In genomic region chr19:6377327-6378040, GRCm38 (mm10) we compare ENCODE assay signal across 13 mouse cellular contexts. TPM values are rescaled to one million over a fixed set of nuclear protein-coding genes. Genes with fewer than 3 reads are reported as not detected.
DNase-seq lines count a peak whose midpoint lies in the region; ATAC-seq and TF ChIP-seq lines count a peak whose summit lies in the region.
"Had no signal": no experiment of that assay in that cellular context is flagged by ENCODE, and none has a peak within 500 bp of the region (broad histone marks: within the 10 kb centered on the region; RNA-seq: fewer than 3 reads in every experiment).

No protein-coding gene starts in this region.

- no peak for ATAC-seq in forebrain, embryonic 12.5 days (ENCODE audit: low FRiP score)
- ATAC-seq in hindbrain, embryonic 16.5 days: 0 out of 2 replicates have a peak, but pooled peaks have one; percentile 22
- ATAC-seq in intestine, postnatal 0 days: no peak

- no peak for TF ChIP-seq CTCF in E14TG2a.4 (conservative IDR thresholded peaks at IDR 0.05; ENCODE audit: low read length)
- TF ChIP-seq CTCF in intestine, postnatal 0 days (IDR thresholded peaks at IDR 0.05; ENCODE audit: low read depth): no peak

- WGBS in forebrain, embryonic 12.5 days: 54% methylated on average over 11 of the region's 11 CpGs
- 47% methylated on average over 11 of the region's 11 CpGs for WGBS in hindbrain, embryonic 16.5 days
- 79% methylated on average over 11 of the region's 11 CpGs for WGBS in intestine, postnatal 0 days

- peaks cover 84% of the 10 kb centered on the region for H3K36me3 ChIP-seq in E14TG2a.4 (ENCODE audit: insufficient read depth, low read length)
- peaks cover 74% of the 10 kb centered on the region for H3K36me3 ChIP-seq in forebrain, embryonic 12.5 days (replicated peaks)
- H3K36me3 ChIP-seq in hindbrain, embryonic 16.5 days (ENCODE audit: control insufficient read depth, insufficient read depth, low read length): peaks cover 46% of the 10 kb centered on the region
- H3K36me3 ChIP-seq in intestine, postnatal 0 days (ENCODE audit: control insufficient read depth, insufficient read depth): peaks cover 68% of the 10 kb centered on the region

- DNase-seq in gastrocnemius, postnatal 14 days: peak; percentile 23
- no peak for DNase-seq in gastrocnemius, postnatal 4 days (ENCODE audit: low spot score in 2 of 2)
- no peak for DNase-seq in adrenal gland, postnatal 4 days (ENCODE audit: low spot score in 2 of 2)
- no peak for DNase-seq in yolk sac, embryonic 10.5 days (ENCODE audit: low spot score)
- DNase-seq: adrenal gland, postnatal 25 days; right cerebral cortex, postnatal 14 days had no signal

- H3K4me2 ChIP-seq in forebrain, embryonic 12.5 days: no peak overlapping the region
- no peak overlapping the region for H3K4me2 ChIP-seq in hindbrain, embryonic 16.5 days (ENCODE audit: low read length)
- H3K4me2 ChIP-seq in intestine, postnatal 0 days (replicated peaks; ENCODE audit: low read depth): no peak overlapping the region
- H3K4me2 ChIP-seq: kidney, embryonic 15.5 days; limb, embryonic 15.5 days had no signal

- 0 out of 2 replicates have a peak overlapping the region, but pooled peaks have one; percentile 5 for H3K4me3 ChIP-seq in E14TG2a.4 (replicated peaks; ENCODE audit: low read length)
- no peak overlapping the region for H3K4me3 ChIP-seq in forebrain, embryonic 12.5 days (replicated peaks)
- H3K4me3 ChIP-seq in hindbrain, embryonic 16.5 days (ENCODE audit: low read length): no peak overlapping the region
- no peak overlapping the region for H3K4me3 ChIP-seq in intestine, postnatal 0 days (ENCODE audit: low read depth, low read length)
- H3K4me3 ChIP-seq: kidney, embryonic 15.5 days; limb, embryonic 15.5 days had no signal

- peak overlapping the region; percentile 56 for H3K27ac ChIP-seq in forebrain, embryonic 12.5 days
- H3K27ac ChIP-seq in hindbrain, embryonic 16.5 days (ENCODE audit: low read depth, low read length): peak overlapping the region; percentile 34
- no peak overlapping the region; the same call in 1 of the 2 replicates for H3K27ac ChIP-seq in intestine, postnatal 0 days (ENCODE audit: low read depth, low read length)
- H3K27ac ChIP-seq: kidney, embryonic 15.5 days; limb, embryonic 15.5 days had no signal

- H3K27me3 ChIP-seq in E14TG2a.4 (ENCODE audit: insufficient read depth, low read length): no peaks in the 10 kb centered on the region
- no peaks in the 10 kb centered on the region for H3K27me3 ChIP-seq in forebrain, embryonic 12.5 days
- no peaks in the 10 kb centered on the region for H3K27me3 ChIP-seq in hindbrain, embryonic 16.5 days (replicated peaks; ENCODE audit: control insufficient read depth, insufficient read depth, low read length)
- no peaks in the 10 kb centered on the region for H3K27me3 ChIP-seq in intestine, postnatal 0 days (replicated peaks; ENCODE audit: control insufficient read depth, insufficient read depth, low read length)
- H3K27me3 ChIP-seq: kidney, embryonic 15.5 days; limb, embryonic 15.5 days had no signal

- intact Hi-C loops in gastrocnemius, postnatal 14 days (cut with DNase I; ENCODE audit: low total_unique reads): no loop called here

- H3K9me3 ChIP-seq in E14TG2a.4 (ENCODE audit: low read length): no peaks in the 10 kb centered on the region
- H3K9me3 ChIP-seq in forebrain, embryonic 12.5 days: no peaks in the 10 kb centered on the region
- H3K9me3 ChIP-seq in hindbrain, embryonic 16.5 days (ENCODE audit: control insufficient read depth, low read length): no peaks in the 10 kb centered on the region
- no peaks in the 10 kb centered on the region for H3K9me3 ChIP-seq in intestine, postnatal 0 days (ENCODE audit: control insufficient read depth)
- H3K9me3 ChIP-seq: kidney, embryonic 15.5 days; limb, embryonic 15.5 days had no signal

- H3K9ac ChIP-seq in forebrain, embryonic 12.5 days: no peak overlapping the region
- H3K9ac ChIP-seq in hindbrain, embryonic 16.5 days (ENCODE audit: low read depth, low read length): peak overlapping the region; percentile 27; the same call in 1 of the 2 replicates
- H3K9ac ChIP-seq in intestine, postnatal 0 days (ENCODE audit: low read depth, low read length): no peak overlapping the region
- H3K9ac ChIP-seq: kidney, embryonic 15.5 days; limb, embryonic 15.5 days had no signal

- H3K4me1 ChIP-seq in E14TG2a.4 (replicated peaks; ENCODE audit: low read depth, low read length): peaks cover 57% of the 10 kb centered on the region
- peaks cover 13% of the 10 kb centered on the region; the same call in 1 of the 2 replicates for H3K4me1 ChIP-seq in forebrain, embryonic 12.5 days
- H3K4me1 ChIP-seq in hindbrain, embryonic 16.5 days (ENCODE audit: control insufficient read depth, insufficient read depth, low read depth, low read length): peaks cover 7% of the 10 kb centered on the region
- H3K4me1 ChIP-seq in intestine, postnatal 0 days (replicated peaks; ENCODE audit: control insufficient read depth, insufficient read depth, low read length): no peaks in the 10 kb centered on the region
- H3K4me1 ChIP-seq: limb, embryonic 15.5 days had no signal

RNA-seq across cellular contexts. Expression of gene Pygm, which starts 6.7 kb away (rescaled TPM):
- 1,000 to 10,000 TPM; 4,021 to 4,833 TPM for total RNA-seq in gastrocnemius, postnatal 14 days (2021)
- 1,000 to 10,000 TPM; 2,079 to 2,155 TPM for total RNA-seq in gastrocnemius, postnatal 4 days (2021)
- polyA plus RNA-seq in forebrain, embryonic 12.5 days (2016; fragmentation: Nextera tagmentation; extraction: Ambion mirVana): 0.78 and 1.5 TPM in 2 replicates
- polyA plus RNA-seq in hindbrain, embryonic 16.5 days (2015; fragmentation: Nextera tagmentation; extraction: Ambion mirVana): 10.2 and 13.2 TPM in 2 replicates
- polyA plus RNA-seq in intestine, postnatal 0 days (2015; fragmentation: Nextera tagmentation; extraction: Ambion mirVana): 4.1 and 4.7 TPM in 2 replicates
- total RNA-seq in adrenal gland, postnatal 4 days (2021): 100 to 1,000 TPM in 1 of 2 experiments, 10 to 100 TPM in 1; 81.8 to 113 TPM

RNA-seq across cellular contexts. Expression of gene Sf1, which starts 14.0 kb away (rescaled TPM):
- total RNA-seq in gastrocnemius, postnatal 14 days (2021): 10 to 100 TPM; 75.1 to 80.9 TPM
- 100 to 1,000 TPM; 150 to 183 TPM for total RNA-seq in gastrocnemius, postnatal 4 days (2021)
- polyA plus RNA-seq in forebrain, embryonic 12.5 days (2016; fragmentation: Nextera tagmentation; extraction: Ambion mirVana): 204 and 221 TPM in 2 replicates
- polyA plus RNA-seq in hindbrain, embryonic 16.5 days (2015; fragmentation: Nextera tagmentation; extraction: Ambion mirVana): 81.4 and 106 TPM in 2 replicates
- 51.9 and 55.3 TPM in 2 replicates for polyA plus RNA-seq in intestine, postnatal 0 days (2015; fragmentation: Nextera tagmentation; extraction: Ambion mirVana)
- total RNA-seq in adrenal gland, postnatal 4 days (2021): 100 to 1,000 TPM; 270 to 308 TPM

RNA-seq across cellular contexts. Expression of gene Rasgrp2, which starts 21.7 kb away (rescaled TPM):
- 10 to 100 TPM; 24.0 to 37.6 TPM for total RNA-seq in gastrocnemius, postnatal 14 days (2021)
- total RNA-seq in gastrocnemius, postnatal 4 days (2021): 10 to 100 TPM; 37.4 to 40.2 TPM
- polyA plus RNA-seq in forebrain, embryonic 12.5 days (2016; fragmentation: Nextera tagmentation; extraction: Ambion mirVana): 13.1 and 15.1 TPM in 2 replicates
- polyA plus RNA-seq in hindbrain, embryonic 16.5 days (2015; fragmentation: Nextera tagmentation; extraction: Ambion mirVana): 184 and 232 TPM in 2 replicates
- 38.5 and 41.5 TPM in 2 replicates for polyA plus RNA-seq in intestine, postnatal 0 days (2015; fragmentation: Nextera tagmentation; extraction: Ambion mirVana)
- 10 to 100 TPM; 48.5 to 55.9 TPM for total RNA-seq in adrenal gland, postnatal 4 days (2021)

RNA-seq across cellular contexts. Expression of gene Map4k2, which starts 36.5 kb away (rescaled TPM):
- total RNA-seq in gastrocnemius, postnatal 14 days (2021): 10 to 100 TPM in 1 of 2 experiments, 1 to 10 TPM in 1; 9.5 to 14.4 TPM
- total RNA-seq in gastrocnemius, postnatal 4 days (2021): 10 to 100 TPM; 18.4 to 21.4 TPM
- 14.4 and 15.1 TPM in 2 replicates for polyA plus RNA-seq in forebrain, embryonic 12.5 days (2016; fragmentation: Nextera tagmentation; extraction: Ambion mirVana)
- 19.6 and 23.1 TPM in 2 replicates for polyA plus RNA-seq in hindbrain, embryonic 16.5 days (2015; fragmentation: Nextera tagmentation; extraction: Ambion mirVana)
- 4.1 and 4.3 TPM in 2 replicates for polyA plus RNA-seq in intestine, postnatal 0 days (2015; fragmentation: Nextera tagmentation; extraction: Ambion mirVana)
- 10 to 100 TPM; 61.1 to 62.0 TPM for total RNA-seq in adrenal gland, postnatal 4 days (2021)

RNA-seq across cellular contexts. Expression of gene Nrxn2, which starts 41.0 kb away (rescaled TPM):
- total RNA-seq in gastrocnemius, postnatal 14 days (2021): 1 to 10 TPM; 1.5 to 2.9 TPM
- total RNA-seq in gastrocnemius, postnatal 4 days (2021): 1 to 10 TPM; 3.4 to 3.7 TPM
- 17.1 and 17.6 TPM in 2 replicates for polyA plus RNA-seq in forebrain, embryonic 12.5 days (2016; fragmentation: Nextera tagmentation; extraction: Ambion mirVana)
- 29.1 and 37.1 TPM in 2 replicates for polyA plus RNA-seq in hindbrain, embryonic 16.5 days (2015; fragmentation: Nextera tagmentation; extraction: Ambion mirVana)
- 1.2 and 1.4 TPM in 2 replicates for polyA plus RNA-seq in intestine, postnatal 0 days (2015; fragmentation: Nextera tagmentation; extraction: Ambion mirVana)
- total RNA-seq in adrenal gland, postnatal 4 days (2021): 10 to 100 TPM; 17.8 to 18.3 TPM
- total RNA-seq: granulocyte monocyte progenitor cell, adult 5-6 weeks had no signal

Comparison
In these comparisons a context has a peak if more than half of its experiments do, and no peak if none do; other contexts are left out.
1. RNA of gene Pygm, which starts 6.7 kb away (total RNA-seq): 4,021 to 4,833 TPM in gastrocnemius, postnatal 14 days and 2,079 to 2,155 TPM in gastrocnemius, postnatal 4 days; 81.8 to 113 TPM in adrenal gland, postnatal 4 days; every median in the first group is over 10 times any median in the second.